Mouse (Mus musculus): ENCODE results near the gene Myom1.

The Myom1 gene

DNA sequence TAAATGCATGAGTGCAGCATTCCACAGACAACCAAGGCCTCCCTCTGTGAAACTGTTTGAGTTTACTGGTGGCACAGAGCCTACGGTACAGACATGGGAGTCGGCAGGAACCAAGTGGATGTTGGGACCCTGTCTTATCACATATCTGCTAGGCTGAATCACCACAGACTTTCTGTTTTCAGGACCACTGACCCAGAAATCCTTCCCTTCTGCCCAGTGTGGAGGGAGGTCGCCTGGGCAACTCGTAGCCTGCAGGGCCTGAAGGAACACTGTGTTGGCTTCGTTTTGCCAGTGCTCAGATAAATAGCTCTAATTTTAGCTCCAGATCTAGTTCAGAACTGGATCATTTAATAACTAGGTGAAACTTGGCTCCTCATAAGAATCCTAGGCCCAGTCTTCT lies 12.5 kb downstream of the Myom1 start:
- DNase-seq (ENCODE audit: low spot score in 2 of 2), result no peak

DNA sequence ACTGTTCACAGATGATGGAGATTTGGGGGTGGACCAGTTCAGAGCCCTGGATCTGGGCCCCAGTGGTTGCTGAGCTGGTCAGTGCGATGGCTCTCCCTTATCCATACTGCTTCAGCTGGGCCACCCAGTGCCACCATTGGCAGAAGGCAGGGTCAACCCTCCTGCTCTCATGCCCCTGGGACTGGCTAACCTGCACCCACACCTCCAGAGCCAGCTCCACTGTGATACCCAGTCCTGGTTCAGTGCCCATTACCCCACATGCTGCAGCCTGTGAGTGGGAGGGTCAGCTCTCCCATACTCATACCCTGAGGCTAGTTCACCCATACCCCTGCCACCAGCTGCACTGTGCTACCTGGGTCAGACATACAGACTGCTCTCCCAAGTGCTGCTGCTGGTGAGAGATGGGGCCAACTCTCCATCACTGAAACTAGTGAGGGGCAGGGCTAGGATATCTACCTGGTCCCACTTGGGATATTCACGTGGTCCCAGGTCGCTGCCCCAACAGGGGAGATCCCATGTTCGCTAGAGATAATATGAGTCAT lies 15.1 kb downstream of the Myom1 start:
- DNase-seq (ENCODE audit: low spot score in 2 of 2), result no peak

DNA sequence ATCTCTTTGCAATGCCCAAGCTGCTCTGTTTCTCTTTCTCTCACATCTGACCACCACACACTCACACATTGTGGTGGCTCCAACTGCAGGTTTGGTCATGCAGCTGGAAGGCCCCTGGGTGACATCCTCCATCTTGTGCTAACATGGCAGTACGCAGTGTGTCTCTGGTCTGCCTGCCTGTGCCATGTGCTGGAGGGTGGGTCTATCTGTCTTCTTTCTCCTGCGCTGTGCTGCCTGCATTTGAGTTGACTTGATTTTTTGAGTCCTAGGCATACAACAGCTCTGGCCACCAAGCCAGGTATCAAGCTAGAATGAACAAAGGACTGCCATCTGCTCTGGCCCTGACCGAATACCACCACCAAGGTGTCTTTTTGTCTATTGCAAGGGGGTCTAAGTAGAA lies 15.7 kb downstream of the Myom1 start:
- DNase-seq (ENCODE audit: low spot score in 2 of 2), result no peak

DNA sequence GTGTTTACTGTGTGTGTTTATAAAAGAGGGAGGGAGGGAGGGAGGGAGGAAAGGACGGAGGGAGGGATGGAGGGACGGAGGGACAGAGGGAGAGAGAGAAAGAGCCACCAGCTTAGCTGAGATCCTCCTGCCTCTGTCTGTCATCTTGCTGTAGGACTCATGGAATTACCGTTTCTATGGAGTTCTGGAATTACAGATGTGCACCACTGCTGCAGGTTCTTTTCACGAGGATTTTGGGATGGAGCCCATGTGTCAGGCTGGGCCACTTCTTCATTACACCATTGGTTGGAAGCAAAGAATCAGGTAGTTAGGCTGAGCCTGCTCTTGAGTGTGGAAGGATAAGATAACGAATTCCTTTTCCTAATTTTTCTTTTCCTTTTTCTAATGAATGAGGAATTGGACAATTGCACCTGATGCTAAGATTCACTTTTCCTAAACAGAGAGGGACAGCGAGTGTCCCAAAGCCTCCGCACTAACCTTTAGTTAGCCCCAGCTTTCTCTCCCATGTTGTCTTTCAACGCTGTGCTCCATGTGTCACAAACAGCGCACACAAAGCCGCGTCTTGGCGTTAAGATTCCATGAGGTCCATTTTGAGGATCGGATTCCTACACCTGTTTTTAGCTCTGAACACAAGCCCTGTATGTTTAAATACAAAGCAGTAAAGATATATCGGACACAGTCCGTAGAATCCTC lies 16.3 kb downstream of the Myom1 start:
- no peak for DNase-seq (ENCODE audit: low spot score in 2 of 2)

DNA sequence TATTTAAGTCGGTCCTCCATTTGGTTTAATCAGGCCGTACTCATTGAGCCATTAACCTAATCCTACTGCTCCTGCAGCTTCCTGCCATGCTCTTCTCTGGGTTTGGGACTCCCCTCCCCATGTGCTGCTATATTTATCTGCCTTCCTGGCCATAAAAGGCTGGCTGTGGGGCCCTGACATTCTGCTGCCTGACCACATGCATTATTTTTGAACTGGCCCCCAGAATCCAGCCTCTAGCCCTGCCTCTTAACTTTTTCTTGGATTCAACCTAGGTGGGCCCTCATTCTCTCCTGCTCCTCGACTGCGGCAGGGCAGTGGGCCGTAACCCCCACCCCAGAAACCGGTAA lies 16.8 kb downstream of the Myom1 start:
- DNase-seq (ENCODE audit: low spot score in 2 of 2), result no peak

DNA sequence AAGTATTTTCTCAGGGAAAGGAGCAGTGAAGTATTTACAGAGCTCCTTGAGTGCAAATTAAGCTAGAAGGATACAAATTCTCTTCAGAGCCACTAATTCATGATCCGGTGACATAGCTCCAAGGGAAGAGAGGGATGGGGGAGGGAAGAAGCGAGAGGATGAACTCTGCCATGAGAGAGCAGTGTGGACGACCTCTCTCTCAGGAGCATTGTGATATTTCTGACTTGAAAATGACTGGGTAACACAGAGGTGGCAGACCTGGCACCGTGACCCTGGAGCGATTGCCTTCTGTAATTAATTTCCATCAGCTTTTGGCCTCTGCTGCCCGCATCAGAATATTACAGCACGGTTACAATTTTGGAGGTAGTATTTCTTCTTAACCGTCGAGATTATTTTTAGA lies 17.4 kb downstream of the Myom1 start:
- DNase-seq (ENCODE audit: low spot score in 2 of 2), result no peak

DNA sequence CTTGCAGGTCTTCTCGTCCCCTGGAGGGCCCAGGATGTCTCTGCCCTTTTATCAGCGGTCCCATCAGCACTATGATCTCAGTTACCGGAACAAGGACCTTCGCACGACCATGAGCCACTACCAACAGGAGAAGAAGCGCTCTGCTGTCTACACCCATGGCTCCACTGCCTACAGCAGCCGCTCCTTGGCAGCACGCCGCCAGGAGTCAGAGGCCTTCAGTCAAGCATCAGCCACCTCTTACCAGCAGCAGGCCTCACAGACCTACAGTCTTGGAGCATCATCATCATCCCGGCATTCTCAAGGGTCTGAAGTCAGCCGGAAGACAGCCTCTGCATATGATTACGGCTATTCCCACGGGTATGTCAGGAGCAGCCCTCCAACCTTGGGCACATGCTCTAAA lies 20.4 kb downstream of the Myom1 start:
- no peak for DNase-seq (ENCODE audit: low spot score in 2 of 2)

DNA sequence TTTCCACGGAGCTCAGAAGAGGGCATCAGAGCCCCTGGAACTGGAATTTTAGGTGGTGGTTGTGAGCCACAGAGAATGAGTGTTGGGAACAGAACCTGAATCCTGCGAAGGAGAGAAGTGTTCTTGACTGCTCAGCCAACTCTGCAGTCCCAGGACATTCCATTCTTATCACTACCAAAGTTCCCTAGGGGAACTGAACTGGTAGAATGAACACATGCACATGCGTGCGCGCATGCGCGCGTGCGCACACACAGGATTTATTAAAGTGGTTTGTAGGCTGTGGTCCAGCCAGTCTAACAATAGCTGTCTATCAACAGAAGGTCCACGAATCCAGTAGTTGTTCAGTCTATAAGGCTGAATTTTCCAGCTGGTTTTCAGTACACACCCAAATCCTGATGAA lies 21.6 kb downstream of the Myom1 start:
- DNase-seq (ENCODE audit: low spot score in 2 of 2), result no peak

DNA sequence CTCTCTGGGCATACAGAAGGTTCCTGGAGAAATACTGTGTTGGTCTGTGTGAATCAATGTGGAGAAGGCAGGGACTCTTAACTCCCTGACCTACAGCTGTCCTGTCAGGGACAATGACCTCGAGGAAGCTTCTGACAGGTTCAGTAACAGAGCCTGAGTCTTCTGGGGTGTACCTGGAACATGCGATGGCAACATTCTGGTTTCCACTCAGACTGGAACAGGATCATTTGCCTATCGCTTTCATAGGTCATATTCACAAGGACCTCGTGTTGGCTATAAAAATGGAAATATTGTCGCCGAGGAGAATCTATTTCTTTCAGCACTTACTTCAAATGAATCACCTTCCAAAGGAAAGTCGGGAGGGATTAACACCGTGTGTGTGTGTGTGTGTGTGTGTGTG lies 23.5 kb downstream of the Myom1 start:
- no peak for DNase-seq (ENCODE audit: low spot score in 2 of 2)

DNA sequence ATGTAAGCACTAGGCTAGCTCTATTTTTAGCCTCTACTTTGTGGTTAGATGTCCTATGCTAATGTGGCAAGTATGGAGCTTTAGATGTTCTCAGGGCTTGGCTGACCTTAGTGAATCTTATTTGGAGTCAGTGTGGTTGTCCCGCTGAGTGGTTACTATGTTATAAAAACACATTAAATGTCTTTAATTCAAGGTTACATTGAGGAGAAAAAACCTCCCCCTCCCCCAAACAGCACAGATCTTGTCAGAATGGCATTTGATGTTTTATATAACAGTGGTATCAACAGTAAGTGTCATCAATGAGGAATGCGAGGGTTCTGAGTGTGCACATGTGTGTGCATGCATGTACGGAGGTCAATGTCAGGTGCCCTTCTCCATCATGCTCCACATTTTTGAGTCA lies 24.8 kb downstream of the Myom1 start:
- no peak for DNase-seq (ENCODE audit: low spot score in 2 of 2)

DNA sequence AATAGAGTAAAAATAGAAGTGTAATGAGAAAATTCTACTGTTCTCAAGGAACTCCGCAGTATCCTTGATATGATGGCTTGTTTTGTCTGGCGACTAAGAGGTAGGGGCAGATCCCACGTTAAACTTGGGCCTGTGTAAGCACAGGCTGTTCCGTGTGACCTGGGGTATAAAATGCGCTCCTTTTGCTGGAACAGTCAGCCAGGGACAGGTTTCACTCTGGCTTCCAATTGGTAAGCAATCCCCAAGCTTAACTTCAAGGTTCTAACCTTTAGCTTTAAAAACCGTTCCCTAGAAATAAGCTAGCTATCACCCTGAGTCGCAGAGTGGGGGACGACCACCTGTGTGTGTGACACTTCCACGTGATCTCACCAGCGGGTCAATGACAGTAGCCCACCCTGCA lies 30.3 kb downstream of the Myom1 start:
- no peak for DNase-seq (ENCODE audit: low spot score in 2 of 2)

DNA sequence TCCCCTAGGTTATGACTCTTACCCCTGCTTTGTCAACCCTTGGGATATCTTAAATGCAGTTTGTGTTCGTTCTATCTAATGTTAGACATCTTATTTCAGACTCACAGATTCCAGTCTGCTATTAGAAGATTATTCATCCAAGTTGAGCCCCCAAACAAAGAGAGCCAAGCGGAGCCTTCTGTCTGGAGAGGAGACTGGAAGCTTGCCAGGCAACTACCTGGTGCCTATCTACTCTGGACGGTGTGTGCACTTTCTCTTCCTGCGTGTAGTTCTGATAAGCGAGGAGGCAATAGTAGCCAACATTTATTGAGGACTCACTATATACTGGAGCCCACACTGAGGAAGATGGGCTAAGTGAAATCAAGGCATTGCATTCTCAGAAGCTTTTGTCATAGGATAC lies 32.0 kb downstream of the Myom1 start:
- peak in 1 of 2 experiments; percentile 41 for DNase-seq (ENCODE audit: low spot score in 2 of 2)

DNA sequence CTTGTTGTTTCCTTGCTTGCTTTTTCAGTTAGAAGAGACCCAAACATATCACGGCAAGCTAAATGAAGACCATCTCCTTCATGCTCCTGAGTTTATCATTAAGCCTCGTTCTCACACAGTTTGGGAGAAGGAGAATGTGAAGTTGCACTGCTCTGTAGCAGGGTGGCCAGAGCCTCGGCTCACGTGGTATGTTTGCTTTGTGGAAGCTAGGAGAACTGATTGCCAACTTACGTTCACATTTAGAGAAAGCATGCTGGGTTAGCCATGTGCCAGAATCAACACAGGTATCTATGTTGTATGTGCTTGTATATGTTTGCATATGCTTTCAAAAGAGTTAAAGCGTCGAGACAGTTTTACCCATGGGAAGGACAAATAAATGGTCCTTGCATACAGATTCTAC lies 34.8 kb downstream of the Myom1 start:
- peak in 1 of 2 experiments; percentile 19 for DNase-seq (ENCODE audit: low spot score in 2 of 2)

DNA sequence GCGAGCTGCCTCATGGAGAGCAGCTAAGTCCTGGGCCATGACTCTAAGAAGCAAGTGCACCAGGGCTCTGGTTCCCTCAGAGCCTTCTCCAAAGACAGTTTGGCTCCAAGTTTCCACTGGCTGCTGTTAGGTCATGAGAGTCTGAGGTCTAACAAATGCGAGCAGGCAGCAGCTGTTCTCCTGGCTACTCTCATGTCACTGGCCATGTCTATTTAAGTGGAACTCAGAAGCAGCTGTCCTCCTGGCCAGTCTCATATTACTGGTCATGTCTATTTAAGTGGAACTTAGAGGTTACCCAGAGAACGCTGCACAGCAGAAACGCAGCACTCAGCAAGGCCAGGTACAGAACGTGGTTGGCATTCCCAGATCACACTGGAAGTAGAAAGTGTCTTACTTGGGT lies 36.4 kb downstream of the Myom1 start:
- peak in 1 of 2 experiments; percentile 23 for DNase-seq (ENCODE audit: low spot score in 2 of 2)

DNA sequence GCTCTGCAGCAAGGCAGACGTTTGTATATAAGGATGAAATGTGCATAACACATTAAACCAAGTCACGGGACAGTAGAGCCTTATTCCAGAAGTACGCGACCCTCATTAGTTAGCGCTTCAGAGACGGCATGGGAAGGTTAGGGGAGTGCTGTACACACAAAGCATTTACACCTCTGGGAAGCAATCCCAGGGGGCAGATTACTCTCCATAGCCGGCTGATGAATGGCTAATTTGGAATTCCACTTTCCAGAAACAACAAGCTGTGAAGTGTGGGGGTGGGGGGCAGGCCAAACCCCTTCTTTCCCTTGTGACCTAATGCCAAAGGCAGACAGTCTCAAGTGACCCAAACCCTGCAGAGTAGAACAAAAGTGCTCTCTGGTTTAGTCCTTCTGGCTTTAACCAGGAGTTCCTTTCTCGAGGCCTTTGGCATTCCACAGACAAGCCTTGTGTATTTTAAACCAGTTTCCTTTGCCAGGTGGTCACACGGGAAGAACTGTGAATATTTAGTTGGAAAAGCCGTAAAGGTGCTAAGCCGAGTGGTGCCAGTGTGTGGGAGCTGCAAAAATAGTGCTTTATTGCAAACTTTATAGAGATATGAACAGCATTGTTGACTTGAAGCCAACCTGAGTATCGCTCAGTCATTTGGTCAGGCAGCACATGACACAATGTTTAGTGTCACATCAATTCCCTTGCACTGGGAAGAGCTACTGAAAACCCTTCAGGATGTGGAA lies 37.6 kb downstream of the Myom1 start:
- peak in 1 of 2 experiments; percentile 35 for DNase-seq (ENCODE audit: low spot score in 2 of 2)

DNA sequence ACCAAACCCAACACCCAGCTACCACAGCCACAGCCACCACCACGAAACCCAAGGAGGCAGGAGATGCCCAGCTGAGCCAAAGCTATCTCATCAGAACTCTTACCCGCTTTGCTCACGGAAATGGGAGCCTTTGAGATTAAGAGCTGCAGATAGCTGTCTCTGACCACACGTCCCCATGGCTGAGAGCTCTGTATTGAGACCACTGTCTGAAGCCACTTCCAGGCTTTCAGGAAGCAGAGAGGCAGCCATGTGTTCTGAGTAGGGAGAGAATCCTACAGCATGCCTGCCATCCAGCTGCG lies 38.1 kb downstream of the Myom1 start:
- DNase-seq (ENCODE audit: low spot score in 2 of 2), result peak in 1 of 2 experiments; percentile 34

DNA sequence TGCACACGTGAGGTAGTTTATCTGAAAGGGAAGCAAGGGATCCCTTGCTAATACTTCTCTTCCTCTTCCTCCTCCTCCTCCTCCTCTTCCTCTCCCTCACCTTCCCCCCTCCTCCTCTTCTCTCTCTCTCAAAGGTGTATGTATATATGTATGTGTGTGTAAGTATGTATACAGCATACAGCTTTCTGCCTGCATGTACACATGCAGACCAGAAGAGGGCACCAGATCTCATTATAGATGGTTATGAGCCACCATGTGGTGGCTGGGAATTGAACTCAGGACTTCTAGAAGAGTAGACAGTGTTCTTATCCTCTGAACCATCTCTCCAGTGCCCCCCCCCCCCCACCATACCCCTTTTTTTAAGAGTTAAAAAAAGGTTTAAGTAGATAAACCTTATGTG lies 40.2 kb downstream of the Myom1 start:
- no peak for DNase-seq (ENCODE audit: low spot score in 2 of 2)

DNA sequence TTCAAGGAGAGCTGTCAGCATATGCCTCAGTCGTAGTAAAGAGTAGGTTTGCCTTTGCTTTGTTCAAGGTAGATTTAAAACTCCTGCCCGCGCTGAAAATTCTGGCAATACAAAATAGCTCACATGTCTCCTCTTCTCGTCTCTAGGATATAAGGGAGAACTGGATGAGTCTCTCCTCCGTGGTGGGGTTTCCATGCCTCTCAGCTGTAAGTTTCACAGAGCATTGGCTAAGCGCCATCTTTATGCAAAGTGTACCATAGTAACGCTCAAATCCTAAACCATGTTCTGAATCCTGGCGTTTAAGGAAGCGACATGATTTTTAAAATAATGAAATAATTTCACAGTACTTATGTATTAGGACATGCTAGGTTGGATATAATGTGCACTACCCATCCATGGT lies 43.2 kb downstream of the Myom1 start:
- DNase-seq (ENCODE audit: low spot score in 2 of 2), result no peak

DNA sequence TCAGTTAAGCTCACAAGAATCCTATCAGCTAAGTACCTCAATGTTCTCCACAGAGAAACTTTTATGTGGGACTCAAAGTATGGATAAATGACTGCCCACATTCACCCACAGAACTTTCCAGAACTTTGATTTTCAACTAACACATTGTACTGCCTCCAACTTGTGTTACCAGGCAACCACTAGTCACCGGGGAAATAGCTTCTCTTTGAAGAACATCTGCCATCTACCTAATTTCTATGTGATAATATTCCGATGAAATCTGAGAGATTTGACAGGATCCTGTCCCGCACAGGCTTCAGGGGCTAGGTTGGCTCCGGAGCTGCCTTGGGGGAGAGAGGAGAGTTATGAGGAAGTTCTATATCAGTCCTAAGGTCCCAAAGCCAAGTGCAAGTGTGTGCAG lies 44.4 kb downstream of the Myom1 start:
- DNase-seq (ENCODE audit: low spot score in 2 of 2), result no peak

DNA sequence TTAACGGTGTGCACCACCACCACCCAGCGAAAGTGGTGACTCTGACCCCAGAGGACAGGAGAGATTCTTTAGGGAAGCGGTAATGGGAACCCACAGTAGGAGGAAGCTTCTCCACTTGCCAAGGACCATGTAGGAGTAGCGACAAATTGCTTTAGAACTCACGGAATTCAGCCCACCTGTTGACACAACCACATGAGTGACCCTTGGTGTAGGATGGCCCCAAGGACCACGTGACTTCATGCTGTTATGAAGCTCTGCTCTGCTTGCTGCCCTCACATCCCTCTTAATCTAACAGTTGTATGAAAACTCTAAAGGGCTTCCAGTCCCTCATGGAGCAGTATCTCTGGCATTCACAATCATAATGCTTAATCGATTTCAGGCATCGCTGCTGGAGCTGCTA lies 46.9 kb downstream of the Myom1 start:
- no peak for DNase-seq (ENCODE audit: low spot score in 2 of 2)

DNA sequence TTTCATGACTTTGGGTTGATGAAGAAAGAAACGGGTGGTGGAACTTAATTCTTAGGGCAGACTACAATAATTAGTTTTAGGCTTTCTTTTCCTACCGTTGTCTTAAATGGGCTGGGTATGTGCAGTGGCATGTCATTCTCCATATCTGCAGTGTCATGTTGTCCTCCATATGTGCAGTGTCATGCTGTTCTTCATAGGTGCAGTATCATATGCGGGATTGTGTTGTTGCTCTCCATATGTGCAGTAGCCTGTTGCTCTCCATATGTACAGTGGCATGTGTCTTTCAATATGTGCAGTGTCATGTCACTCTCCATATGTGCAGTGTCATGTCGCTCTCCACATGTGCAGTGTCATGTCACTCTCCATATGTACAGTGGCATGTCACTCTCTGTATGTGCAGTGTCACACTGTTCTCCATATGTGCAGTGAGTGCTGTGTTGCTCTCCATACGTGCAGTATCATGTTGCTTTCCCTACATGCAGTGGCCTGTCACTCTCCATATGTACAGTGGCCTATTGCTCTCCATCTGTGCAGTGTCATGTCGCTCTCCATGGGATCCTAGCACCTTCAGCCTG lies 50.8 kb downstream of the Myom1 start:
- no peak for DNase-seq (ENCODE audit: low spot score in 2 of 2)

DNA sequence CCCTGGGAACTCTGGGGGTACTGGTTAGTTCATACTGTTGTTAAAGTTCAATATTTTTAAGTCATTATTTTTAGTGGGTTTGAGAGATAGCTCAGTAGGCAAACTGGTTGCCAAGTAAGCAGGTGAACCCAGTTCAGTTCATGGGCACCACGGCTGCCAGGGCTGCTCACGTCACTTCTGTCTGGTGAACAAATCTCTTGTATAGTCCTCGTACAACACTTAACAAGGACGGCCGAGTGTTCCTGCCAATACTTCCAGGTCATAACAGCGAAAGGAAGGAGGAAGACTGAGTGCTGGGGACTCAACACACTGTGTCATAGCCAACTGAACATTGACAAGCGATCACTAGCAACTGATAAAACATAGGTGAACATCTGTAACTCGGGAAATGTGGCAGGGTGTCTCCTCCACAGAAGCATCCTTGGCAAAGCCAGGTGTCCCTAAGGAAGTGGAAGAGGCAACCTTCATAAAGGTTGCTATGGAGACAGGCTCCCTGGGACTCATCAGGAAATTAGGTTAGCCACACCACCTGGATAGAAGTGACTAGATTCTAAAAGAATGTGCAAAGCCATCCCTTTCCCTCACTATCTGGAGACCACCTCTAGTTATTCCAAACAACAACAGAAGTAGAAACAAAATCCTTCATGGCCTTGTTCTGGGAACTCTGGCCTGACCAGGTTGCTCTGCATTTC lies 52.9 kb downstream of the Myom1 start:
- no peak for DNase-seq (ENCODE audit: low spot score in 2 of 2)

DNA sequence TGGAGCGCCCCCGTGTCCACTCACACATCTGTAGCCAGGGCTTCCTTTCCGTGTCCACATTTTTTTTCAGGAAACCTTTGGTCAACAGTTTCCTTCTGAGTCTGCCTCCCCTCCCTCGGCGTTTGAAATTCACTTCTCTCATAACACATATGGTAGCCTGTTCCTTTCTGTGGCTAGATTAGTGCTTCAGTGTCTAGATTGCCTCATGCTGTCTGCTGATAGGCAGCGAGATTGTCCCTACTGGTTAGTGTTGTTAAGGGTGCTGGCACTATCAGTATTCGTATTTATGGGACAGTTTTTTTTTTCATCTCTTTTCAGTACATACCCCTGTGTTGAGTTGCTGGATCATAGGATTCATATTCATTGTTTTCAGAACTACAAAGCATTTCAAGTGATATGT lies 54.0 kb downstream of the Myom1 start:
- DNase-seq (ENCODE audit: low spot score in 2 of 2), result no peak
